Mouse (Mus musculus): ENCODE results near the gene Gpc6. TPM values are rescaled to one million over a fixed set of nuclear protein-coding genes. Genes with fewer than 3 reads are reported as not detected.

The Gpc6 gene
- polyA plus RNA-seq, 1 experiment from 2014 or later = 18.8 TPM

DNA sequence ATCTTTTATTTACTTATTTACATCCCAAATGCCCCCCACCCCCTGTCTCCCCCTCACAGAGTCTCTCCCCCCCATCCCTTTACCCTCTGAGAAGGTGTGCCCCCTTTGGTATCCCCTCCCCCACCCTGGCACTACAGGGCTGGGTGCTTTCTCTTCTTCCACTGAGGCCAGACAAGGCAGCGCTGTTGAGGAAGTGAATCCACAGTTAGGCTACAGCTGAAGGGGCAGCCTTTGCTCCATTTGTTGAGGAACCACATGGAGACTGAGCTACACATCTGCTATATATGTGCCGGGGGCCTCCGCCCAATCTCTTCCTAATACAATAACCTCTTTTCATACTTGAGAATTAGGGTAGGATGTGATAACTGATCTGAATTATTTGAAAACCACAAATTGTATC lies 791.2 kb downstream of the Gpc6 start:
- 89% methylated on average over 3 of the region's 3 CpGs for WGBS
- no peak overlapping the region for H3K9ac ChIP-seq (ENCODE audit: low read depth, low read length)
- H3K9me3 ChIP-seq (ENCODE audit: control insufficient read depth, low read length) = no peaks in the 10 kb centered on the region
- no peaks in the 10 kb centered on the region for H3K27me3 ChIP-seq (replicated peaks; ENCODE audit: control insufficient read depth, insufficient read depth, low read length)
- ATAC-seq (replicated peaks; ENCODE audit: low FRiP score) (no peak), DNase-seq (ENCODE audit: low spot score) (no peak)
- no peaks in the 10 kb centered on the region for H3K4me1 ChIP-seq (replicated peaks; ENCODE audit: control insufficient read depth, insufficient read depth, low read length)
- H3K4me3 ChIP-seq (ENCODE audit: low read depth, low read length) = no peak overlapping the region
- no peak overlapping the region for H3K27ac ChIP-seq (ENCODE audit: low read depth, low read length)
- H3K4me2 ChIP-seq = no peak overlapping the region
- H3K36me3 ChIP-seq (ENCODE audit: control insufficient read depth, insufficient read depth, low read length) = no peaks in the 10 kb centered on the region

DNA sequence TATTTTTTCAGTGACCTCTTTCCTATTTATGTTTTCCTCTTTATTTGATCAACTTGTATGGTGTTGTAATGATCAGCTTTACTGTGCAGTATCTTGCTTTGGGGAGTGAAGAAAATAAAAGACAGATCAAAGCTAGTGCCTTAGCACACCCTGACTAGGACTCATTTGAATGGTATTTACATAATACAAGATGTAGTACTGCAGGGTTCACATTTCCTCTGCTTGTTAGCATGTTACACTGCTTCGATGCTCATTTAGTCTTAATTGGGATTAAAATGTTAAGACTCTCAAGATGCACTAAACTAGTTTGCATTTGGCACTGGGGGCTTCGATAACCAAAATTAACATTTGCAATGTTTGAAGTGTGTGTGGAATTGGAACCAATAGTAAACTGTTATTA lies 803.6 kb downstream of the Gpc6 start:
- ATAC-seq (replicated peaks; ENCODE audit: low FRiP score) = no peak
- no peak overlapping the region for H3K9ac ChIP-seq (ENCODE audit: low read depth, low read length)

DNA sequence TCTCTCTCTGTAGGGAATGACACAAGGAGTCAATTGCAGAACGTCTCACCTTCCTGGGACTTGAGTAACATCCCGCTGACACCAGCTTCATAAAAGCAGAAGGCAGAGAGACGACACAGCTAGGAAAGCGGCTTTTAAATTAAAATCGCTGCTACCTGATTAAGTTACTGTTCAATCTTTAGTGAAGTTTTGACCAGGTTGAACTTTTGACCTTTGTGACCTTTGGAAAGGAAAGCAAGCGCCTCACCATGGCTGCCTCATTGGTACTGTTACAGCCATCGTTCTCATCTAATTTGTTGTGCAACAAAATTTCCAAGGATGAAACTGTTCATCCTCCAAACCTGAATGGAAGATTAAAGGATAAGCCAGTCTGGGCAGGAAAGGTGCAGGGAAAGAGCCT lies 830.1 kb downstream of the Gpc6 start:
- H3K4me3 ChIP-seq (ENCODE audit: low read depth, low read length) = no peak overlapping the region
- no peak overlapping the region for H3K9ac ChIP-seq (ENCODE audit: low read depth, low read length)
- H3K4me1 ChIP-seq (replicated peaks; ENCODE audit: control insufficient read depth, insufficient read depth, low read length) = no peaks in the 10 kb centered on the region
- H3K4me2 ChIP-seq = no peak overlapping the region
- no peak overlapping the region for H3K27ac ChIP-seq (ENCODE audit: low read depth, low read length)
- H3K27me3 ChIP-seq (replicated peaks; ENCODE audit: control insufficient read depth, insufficient read depth, low read length) = no peaks in the 10 kb centered on the region
- 72% methylated on average over 7 of the region's 7 CpGs for WGBS
- ATAC-seq (replicated peaks; ENCODE audit: low FRiP score) (no peak), DNase-seq (ENCODE audit: low spot score) (no peak)
- H3K36me3 ChIP-seq (ENCODE audit: control insufficient read depth, insufficient read depth, low read length) = 0 out of 2 replicates have a peak, but pooled peaks cover 2% of the 10 kb centered on the region
- H3K9me3 ChIP-seq (ENCODE audit: control insufficient read depth, low read length) = peaks cover 4% of the 10 kb centered on the region

More for the DNA sequence above, 803.6 kb downstream of the Gpc6 start:
- no peaks in the 10 kb centered on the region for H3K36me3 ChIP-seq (ENCODE audit: control insufficient read depth, insufficient read depth, low read length)
- H3K4me3 ChIP-seq (ENCODE audit: low read depth, low read length) = no peak overlapping the region
- H3K9me3 ChIP-seq (ENCODE audit: control insufficient read depth, low read length) = no peaks in the 10 kb centered on the region
- no peak for DNase-seq (ENCODE audit: low spot score)
- WGBS = 76% methylated on average over 2 of the region's 2 CpGs
- H3K4me1 ChIP-seq (replicated peaks; ENCODE audit: control insufficient read depth, insufficient read depth, low read length) = no peaks in the 10 kb centered on the region
- H3K4me2 ChIP-seq = no peak overlapping the region
- H3K27ac ChIP-seq (ENCODE audit: low read depth, low read length) = no peak overlapping the region
- no peaks in the 10 kb centered on the region for H3K27me3 ChIP-seq (replicated peaks; ENCODE audit: control insufficient read depth, insufficient read depth, low read length)

DNA sequence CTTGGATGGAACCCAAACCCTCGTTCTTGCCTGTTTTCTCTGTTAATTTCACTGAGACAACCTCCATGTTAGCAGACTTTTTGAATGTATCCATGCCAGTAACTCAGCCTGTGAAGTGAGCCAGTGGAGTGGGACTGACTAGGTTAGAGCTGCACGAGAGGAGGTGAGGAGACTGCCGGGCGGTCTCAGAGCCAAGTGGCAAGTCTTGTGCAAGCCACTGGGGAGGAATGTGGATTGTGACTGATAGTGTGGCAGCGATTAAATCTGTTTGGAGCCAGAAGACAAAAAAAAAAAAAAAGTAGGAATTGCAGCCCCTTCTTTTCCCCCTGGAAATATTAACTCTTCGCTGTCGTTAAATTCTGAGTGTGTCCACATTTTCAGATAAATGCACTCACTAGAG lies 831.4 kb downstream of the Gpc6 start:
- H3K9me3 ChIP-seq (ENCODE audit: control insufficient read depth, low read length) = no peaks in the 10 kb centered on the region
- 86% methylated on average over 7 of the region's 7 CpGs for WGBS

DNA sequence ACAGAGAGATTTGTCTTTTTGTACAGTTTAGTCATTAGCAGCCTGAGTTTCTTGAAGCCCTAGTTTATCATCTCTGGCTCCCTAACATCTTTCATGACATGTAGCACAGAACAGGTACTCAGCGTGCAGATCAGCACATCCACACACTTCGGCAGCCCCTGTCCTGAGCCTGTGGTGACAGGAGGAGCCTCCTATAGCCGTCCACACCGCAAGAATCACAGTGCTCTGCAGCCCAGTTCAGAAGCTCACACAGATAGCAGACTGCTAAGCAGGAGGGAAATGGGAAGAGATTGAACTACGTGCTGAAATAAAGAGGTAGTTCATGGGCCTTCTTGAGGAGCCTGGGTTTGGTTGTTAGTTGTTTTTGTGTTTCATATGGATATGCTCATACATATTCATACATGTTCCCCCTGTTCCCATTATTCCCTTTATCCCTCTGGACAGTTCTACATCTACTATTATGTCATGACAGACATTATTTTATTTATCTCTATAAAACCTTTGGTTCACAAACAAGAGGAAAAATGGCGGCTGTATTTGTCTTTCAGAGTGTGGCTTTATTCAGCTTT lies 832.8 kb downstream of the Gpc6 start:
- H3K36me3 ChIP-seq (ENCODE audit: control insufficient read depth, insufficient read depth, low read length) = no peaks in the 10 kb centered on the region
- 81% methylated on average over 6 of the region's 6 CpGs for WGBS
- H3K27me3 ChIP-seq (replicated peaks; ENCODE audit: control insufficient read depth, insufficient read depth, low read length) = no peaks in the 10 kb centered on the region
- H3K27ac ChIP-seq (ENCODE audit: low read depth, low read length) = no peak overlapping the region
- no peak overlapping the region for H3K4me2 ChIP-seq
- no peak overlapping the region for H3K9ac ChIP-seq (ENCODE audit: low read depth, low read length)
- H3K9me3 ChIP-seq (ENCODE audit: control insufficient read depth, low read length) = no peaks in the 10 kb centered on the region
- no peak overlapping the region for H3K4me3 ChIP-seq (ENCODE audit: low read depth, low read length)
- ATAC-seq (replicated peaks; ENCODE audit: low FRiP score) (no peak), DNase-seq (ENCODE audit: low spot score) (no peak)
- H3K4me1 ChIP-seq (replicated peaks; ENCODE audit: control insufficient read depth, insufficient read depth, low read length) = no peaks in the 10 kb centered on the region

More for the DNA sequence above, 831.4 kb downstream of the Gpc6 start:
- DNase-seq (ENCODE audit: low spot score) = no peak
- no peak overlapping the region for H3K4me3 ChIP-seq (ENCODE audit: low read depth, low read length)
- H3K27ac ChIP-seq (ENCODE audit: low read depth, low read length) = no peak overlapping the region
- H3K4me2 ChIP-seq = no peak overlapping the region
- no peaks in the 10 kb centered on the region for H3K27me3 ChIP-seq (replicated peaks; ENCODE audit: control insufficient read depth, insufficient read depth, low read length)
- no peak overlapping the region for H3K9ac ChIP-seq (ENCODE audit: low read depth, low read length)
- no peaks in the 10 kb centered on the region for H3K36me3 ChIP-seq (ENCODE audit: control insufficient read depth, insufficient read depth, low read length)
- ATAC-seq (replicated peaks; ENCODE audit: low FRiP score) = no peak
- no peaks in the 10 kb centered on the region for H3K4me1 ChIP-seq (replicated peaks; ENCODE audit: control insufficient read depth, insufficient read depth, low read length)

DNA sequence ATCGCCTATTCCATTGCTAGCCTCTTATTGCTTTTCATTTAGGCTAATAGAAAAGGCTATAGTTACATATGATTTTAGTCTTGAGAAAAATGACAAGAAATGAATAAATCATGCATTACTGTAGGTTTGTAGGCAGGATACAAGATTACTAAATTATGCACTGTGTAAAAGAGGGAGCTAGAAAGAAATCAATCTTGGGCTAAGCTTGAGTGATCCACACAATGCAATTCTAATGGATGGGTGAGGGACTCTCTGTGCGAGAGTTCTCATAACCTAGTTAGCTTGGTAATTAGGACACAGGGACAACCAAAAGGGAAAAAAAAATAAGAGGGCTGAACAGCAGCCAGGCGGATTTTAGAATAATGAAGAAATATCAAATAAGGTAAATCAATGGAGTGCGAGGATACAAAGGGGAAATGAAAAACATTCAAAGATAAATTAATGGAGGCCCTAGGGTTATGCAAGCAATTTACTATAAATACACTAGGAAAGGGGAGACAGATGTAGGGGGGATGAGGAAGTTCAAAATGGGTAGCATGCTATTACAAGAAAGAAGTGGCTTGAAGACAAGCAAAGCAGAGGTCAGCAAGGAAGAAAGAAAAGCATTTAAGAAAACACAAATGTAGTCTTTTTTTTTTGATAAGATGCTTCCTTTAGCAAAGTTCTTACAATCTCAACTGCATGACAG lies 835.9 kb downstream of the Gpc6 start:
- H3K9me3 ChIP-seq (ENCODE audit: control insufficient read depth, low read length) = no peaks in the 10 kb centered on the region
- 71% methylated on average over 4 of the region's 4 CpGs for WGBS
- no peaks in the 10 kb centered on the region for H3K27me3 ChIP-seq (replicated peaks; ENCODE audit: control insufficient read depth, insufficient read depth, low read length)
- no peak overlapping the region for H3K27ac ChIP-seq (ENCODE audit: low read depth, low read length)
- no peak overlapping the region for H3K9ac ChIP-seq (ENCODE audit: low read depth, low read length)
- DNase-seq (ENCODE audit: low spot score) (no peak), ATAC-seq (replicated peaks; ENCODE audit: low FRiP score) (no peak)
- no peaks in the 10 kb centered on the region for H3K4me1 ChIP-seq (replicated peaks; ENCODE audit: control insufficient read depth, insufficient read depth, low read length)
- no peak overlapping the region for H3K4me3 ChIP-seq (ENCODE audit: low read depth, low read length)
- H3K36me3 ChIP-seq (ENCODE audit: control insufficient read depth, insufficient read depth, low read length) = no peaks in the 10 kb centered on the region
- H3K4me2 ChIP-seq = no peak overlapping the region

GRCm38 (mm10) chr14:117762934-117763333 lies 837.8 kb downstream of the Gpc6 start:
- Histone ChIP-seq H3K27ac (ENCODE audit: low read depth, low read length) (no peak overlapping the region), H3K4me1 (replicated peaks; ENCODE audit: control insufficient read depth, insufficient read depth, low read length) (no peaks in the 10 kb centered on the region), H3K9me3 (ENCODE audit: control insufficient read depth, low read length) (no peaks in the 10 kb centered on the region), H3K36me3 (ENCODE audit: control insufficient read depth, insufficient read depth, low read length) (no peaks in the 10 kb centered on the region), H3K9ac (ENCODE audit: low read depth, low read length) (no peak overlapping the region), H3K4me2 (no peak overlapping the region), H3K4me3 (ENCODE audit: low read depth, low read length) (no peak overlapping the region), H3K27me3 (replicated peaks; ENCODE audit: control insufficient read depth, insufficient read depth, low read length) (no peaks in the 10 kb centered on the region)
- DNase-seq (ENCODE audit: low spot score) = no peak
- 80% methylated on average over 5 of the region's 5 CpGs for WGBS
- no peak for ATAC-seq (replicated peaks; ENCODE audit: low FRiP score)

GRCm38 (mm10) chr14:117767861-117768260 lies 842.7 kb downstream of the Gpc6 start:
- Histone ChIP-seq H3K27ac (ENCODE audit: low read depth, low read length) (no peak overlapping the region), H3K4me3 (ENCODE audit: low read depth, low read length) (no peak overlapping the region), H3K9ac (ENCODE audit: low read depth, low read length) (no peak overlapping the region), H3K27me3 (replicated peaks; ENCODE audit: control insufficient read depth, insufficient read depth, low read length) (no peaks in the 10 kb centered on the region), H3K9me3 (ENCODE audit: control insufficient read depth, low read length) (no peaks in the 10 kb centered on the region), H3K4me1 (replicated peaks; ENCODE audit: control insufficient read depth, insufficient read depth, low read length) (no peaks in the 10 kb centered on the region), H3K4me2 (no peak overlapping the region), H3K36me3 (ENCODE audit: control insufficient read depth, insufficient read depth, low read length) (no peaks in the 10 kb centered on the region)
- DNase-seq (ENCODE audit: low spot score) (no peak), ATAC-seq (replicated peaks; ENCODE audit: low FRiP score) (no peak)
- WGBS = 81% methylated on average over 4 of the region's 4 CpGs

- 85% methylated on average over 7 of the region's 7 CpGs for WGBS
Observed at GRCm38 (mm10) chr14:117768697-117769096, 843.6 kb downstream of the Gpc6 start.

More at GRCm38 (mm10) chr14:117768697-117769096, 843.6 kb downstream of the Gpc6 start:
- DNase-seq (ENCODE audit: low spot score) (no peak), ATAC-seq (replicated peaks; ENCODE audit: low FRiP score) (no peak)
- Histone ChIP-seq H3K4me2 (no peak overlapping the region), H3K36me3 (ENCODE audit: control insufficient read depth, insufficient read depth, low read length) (no peaks in the 10 kb centered on the region), H3K27ac (ENCODE audit: low read depth, low read length) (no peak overlapping the region), H3K9ac (ENCODE audit: low read depth, low read length) (no peak overlapping the region), H3K4me1 (replicated peaks; ENCODE audit: control insufficient read depth, insufficient read depth, low read length) (no peaks in the 10 kb centered on the region), H3K4me3 (ENCODE audit: low read depth, low read length) (no peak overlapping the region), H3K9me3 (ENCODE audit: control insufficient read depth, low read length) (no peaks in the 10 kb centered on the region), H3K27me3 (replicated peaks; ENCODE audit: control insufficient read depth, insufficient read depth, low read length) (no peaks in the 10 kb centered on the region)

All from liver, embryonic 11.5 days (tissue).